Mouse (Mus musculus) left cerebral cortex, adult 11 months (tissue): ENCODE results near the gene Scamp4.
A peak's percentile ranks its signal among the peaks of the same experiment; 100 is the strongest.

Experiments used
- DNase-seq: peaks from one replicate; pipeline ENCODE4 v3.0.0; 2022; ENCODE audit warnings: low spot score

Gene Scamp4

DNA sequence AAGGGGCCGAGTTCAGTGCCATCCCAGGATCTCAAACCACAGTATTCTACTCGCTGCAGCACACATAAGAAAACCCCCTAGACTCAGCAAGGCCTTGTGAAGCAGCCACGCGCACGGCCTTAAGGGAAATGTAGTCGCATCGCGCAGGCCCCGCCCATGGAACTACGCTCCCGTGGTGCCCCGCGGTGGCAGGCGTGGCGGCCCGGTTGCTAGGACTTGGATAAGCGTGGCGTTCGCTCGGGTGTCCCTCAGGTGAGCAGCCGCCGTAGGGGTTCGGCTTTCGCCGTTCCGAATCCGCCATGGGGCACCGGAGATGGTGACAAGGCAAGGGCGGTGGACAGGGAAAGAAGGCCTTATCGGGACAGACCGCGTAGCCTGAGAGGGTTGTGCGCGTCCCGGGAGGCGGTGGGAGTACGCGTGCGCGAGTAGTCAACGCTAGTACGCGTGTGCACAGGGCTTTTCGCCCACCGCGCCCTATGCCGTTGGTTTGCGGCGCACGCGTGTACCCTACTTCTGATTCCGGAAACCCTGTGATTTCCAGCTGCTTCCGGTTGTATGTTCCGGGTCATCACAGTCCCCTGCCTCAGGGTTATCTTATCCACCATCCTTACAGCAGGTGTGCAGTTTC, at the start of gene Scamp4, which contains the start of gene Adat3:
Scamp4 (plus strand) TSS at position 175 of the 628 bp plus-strand sequence.
Adat3 (plus strand) TSS at position 183 of the 628 bp plus-strand sequence.
- DNase-seq, result peak; percentile 93

DNA sequence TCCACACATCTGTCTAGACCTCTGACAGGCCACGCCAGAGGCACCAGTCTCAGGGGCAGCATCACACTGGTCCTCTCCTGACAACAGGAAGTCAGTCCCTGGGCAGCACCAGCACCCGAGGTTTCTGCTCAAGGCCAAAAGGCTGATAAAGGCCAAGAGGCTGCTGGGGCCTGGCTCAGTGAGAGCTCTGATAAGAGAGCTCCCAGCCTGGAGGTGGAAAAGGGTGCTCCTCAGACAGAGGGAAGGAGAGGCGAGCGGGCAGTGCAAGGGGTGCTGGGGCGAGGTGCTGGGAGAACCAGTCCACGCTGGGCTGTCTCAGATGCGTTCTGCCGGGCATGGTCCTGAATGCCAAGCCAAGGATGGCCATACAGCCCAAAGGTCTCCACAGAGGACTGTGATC, 49.1 kb upstream of the Scamp4 start:
- no peak for DNase-seq

DNA sequence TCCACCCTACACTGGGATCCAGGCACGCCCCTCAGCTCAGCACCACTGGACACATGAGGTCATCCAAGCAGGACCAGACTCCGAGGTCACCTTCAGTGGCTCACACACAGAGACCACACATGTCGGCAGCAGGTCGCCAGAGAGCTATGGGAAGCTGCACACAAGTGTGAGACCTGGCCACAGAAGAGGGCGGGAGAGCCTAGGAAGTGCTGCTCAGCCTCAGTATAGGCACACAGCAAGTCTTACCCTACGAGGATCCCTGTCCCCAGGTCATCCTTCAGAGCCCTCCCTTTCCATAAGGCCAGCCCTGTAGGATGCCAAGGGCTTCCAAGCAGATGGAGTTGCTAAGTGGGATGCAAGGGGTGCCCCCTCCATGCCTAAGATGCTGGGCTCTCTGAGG, 48.7 kb upstream of the Scamp4 start:
- DNase-seq, result no peak

DNA sequence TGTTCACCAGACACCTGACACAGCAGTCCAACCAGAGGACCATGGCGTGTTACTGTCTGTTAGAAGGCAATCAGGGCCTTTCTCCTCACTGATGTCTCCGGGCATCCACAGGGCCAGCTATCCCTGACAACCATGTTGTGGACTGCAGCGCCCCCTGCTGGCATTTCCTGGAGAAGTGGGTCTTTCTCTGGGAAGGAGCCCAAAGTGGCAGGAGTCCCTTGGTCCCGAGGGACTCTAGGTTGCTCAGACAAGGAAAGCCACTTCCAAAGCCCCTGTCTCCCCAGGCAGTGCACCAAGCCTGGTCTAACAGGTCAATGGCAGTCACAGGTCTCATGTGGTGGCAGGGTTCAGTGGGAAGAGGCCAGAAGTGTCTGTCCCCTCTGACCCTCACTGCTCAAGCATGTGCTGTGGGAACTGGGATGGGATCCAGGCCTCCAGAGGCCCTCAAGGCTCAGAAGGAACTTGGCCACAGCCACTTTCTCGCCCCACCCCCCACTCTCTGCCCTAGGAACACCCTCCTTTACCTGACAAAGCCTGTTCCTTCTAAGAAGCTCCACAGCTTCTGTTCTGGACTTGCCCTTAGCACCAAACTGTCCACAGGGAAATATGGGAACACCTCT, 45.2 kb upstream of the Scamp4 start:
- DNase-seq, result no peak

DNA sequence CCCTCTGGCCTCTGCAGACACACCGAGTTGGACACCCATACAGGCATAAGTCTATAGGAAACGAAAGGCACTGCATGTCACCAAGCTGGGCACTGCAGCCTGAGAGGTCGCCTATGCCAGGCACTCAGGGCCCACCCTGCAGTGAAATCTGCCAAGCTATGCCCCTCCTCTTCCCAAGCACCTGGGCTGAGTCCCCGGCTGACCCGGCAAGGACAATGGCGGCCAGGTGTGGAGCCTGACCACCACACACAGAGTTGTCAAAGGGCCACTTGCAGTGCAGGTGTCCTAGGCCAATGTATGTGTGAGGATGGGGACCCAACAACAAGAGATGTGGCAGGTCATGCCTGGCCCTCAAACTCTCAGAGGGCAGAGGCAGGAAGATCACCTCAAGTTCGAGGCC, 43.2 kb upstream of the Scamp4 start:
- no peak for DNase-seq

DNA sequence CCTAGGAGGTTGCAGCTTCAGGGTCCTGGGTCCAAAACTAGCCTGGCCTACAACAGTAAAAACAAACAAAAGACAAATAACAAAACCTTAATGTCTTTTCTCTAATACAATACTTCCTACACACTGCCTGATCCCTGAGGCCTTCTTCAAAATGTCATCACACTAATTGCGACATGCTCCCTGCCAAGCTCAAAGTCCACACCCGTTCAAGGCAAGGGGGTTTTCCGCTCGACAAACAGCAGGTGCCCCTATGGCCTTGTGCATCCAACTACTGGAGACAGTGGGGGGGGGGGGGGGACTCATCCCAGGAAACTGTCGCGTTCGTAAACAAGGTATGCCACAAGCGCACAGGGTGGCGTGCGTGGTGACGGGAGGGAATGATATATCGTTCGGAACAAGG, 42.1 kb upstream of the Scamp4 start:
- no peak for DNase-seq

DNA sequence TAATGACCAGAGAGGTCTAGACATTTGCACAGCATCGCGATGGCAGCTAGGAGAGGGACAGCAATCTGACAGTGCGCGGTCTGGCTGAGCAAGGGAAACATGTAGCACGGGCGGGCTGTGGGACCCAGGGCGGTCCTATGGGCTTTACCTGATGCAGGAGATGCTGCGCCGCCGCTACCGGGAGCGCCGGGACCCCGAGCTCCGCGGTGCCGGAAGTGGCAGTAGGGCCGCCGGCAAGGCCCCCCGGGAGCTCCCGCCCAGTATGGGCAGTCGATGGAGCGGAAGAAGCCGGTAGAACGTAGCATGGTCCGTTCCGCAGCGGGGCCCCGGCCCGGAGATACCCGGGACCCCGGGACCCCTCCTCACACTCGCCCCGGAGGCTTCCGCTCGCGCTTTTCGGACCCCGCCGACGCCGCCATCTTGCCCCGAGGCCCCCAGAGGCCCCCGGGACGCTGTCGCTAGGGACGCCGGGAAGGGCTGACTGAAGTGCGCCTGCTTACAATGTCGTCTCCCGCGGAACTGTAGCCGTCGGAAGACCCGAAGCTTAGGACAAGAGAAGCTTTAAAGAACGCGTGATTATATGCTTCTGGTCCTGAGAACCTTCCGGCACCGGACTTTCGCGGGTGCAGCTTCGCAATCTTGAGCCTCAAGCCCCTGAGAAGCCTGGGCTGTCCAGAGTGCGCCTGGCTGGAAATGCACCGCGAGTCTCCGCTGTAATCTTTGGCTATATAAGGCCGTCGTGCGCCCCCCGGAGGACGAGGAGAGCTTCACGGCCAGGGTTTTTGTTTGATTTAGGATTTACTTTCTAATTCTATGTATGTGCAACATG, 41.3 kb upstream of the Scamp4 start, which contains the start of gene Rexo1:
Rexo1 (minus strand) TSS at position 445 of the 829 bp plus-strand sequence.
- DNase-seq, result peak; percentile 90

DNA sequence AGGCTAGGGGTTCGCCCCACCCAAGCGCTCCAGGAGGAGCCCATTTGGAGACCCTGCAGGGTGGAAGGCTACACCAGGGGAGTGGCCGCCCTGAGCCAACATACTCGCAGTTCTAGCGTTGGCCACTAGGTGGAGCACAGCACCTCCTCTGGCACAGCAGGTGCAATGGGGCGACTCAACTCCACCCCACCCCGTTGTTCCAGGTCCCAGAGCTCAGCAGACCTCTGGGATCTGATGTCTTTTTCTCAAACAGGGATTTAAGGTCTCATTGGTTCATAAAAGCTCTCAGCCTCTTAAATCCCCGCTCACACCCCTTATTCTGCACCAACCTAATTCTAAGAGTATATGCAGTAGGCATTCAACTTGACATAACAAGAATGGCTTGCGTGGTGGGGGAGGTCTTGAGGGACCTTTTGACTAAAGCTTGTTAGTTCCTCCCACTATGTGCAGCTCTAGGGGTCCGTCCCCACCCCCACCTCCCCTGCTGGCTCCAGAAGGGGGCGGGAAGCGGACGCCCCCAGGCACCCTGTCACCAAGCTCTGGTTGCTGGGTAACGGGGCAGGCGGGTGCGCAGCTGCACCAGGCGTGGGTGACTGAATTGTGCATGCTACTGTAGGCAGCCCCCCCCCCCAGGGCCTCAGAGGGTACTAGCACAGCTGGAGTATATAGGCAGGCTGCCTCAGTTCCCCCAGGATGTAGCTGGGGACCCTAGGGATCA, 36.1 kb upstream of the Scamp4 start:
- peak; percentile 80 for DNase-seq

DNA sequence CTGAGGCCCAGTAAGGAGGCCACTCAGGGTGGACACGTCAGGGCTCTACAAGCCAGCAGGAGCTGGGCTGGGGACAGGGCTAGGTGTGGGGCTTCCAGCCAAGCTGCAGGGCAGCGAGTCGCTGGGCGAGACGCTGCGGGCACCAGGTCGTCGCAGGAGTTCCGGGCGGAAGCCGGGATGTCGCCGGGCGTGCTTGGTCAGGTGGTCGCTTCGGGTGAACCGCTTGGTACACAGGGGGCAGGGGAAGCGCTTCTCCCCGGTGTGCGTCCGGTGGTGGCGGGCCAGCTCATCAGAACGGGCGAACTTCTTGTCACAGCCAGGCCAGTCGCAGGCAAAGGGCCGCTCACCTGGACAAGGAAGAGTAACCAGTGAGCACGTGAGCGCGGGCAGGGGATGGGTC, 33.8 kb upstream of the Scamp4 start:
- no peak for DNase-seq

DNA sequence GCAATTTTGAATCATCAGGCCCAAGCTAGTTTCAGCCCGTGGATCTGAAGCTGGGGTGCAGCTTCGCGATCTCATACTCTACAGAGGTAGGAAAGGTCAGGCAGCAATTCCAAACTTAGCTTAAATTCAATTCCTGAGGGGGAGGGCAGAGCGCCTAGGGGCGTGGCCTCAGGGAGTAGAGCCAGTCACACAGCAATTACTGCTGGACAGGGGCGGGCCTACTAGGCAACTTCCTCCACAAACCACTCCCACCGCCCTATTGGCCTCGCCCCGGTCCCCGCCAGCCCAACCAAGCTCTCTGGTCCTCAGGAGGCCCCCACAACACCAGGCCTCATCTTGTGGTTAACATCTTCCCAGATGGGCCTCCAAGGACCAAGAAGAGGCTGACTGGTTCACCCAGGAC, 33.0 kb upstream of the Scamp4 start:
- no peak for DNase-seq

DNA sequence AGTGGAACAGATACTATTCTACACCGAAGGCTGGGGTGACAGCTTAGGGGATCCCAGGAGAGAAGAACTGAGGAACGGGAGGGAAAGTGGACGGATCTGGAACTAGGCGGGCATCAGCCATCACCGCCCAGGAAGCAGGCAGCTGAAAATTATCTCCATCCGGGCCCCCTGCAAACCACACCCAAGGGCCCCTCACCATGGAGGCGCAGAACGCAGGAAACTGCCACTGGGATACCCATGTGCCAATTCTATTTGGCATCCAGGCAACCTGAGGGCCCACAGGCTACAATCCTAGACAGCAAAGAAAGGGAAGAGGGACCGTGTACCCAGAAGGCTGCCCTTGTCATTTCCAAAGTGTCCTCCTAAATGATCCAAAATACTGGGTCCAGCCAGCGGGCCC, 32.3 kb upstream of the Scamp4 start:
- DNase-seq, result no peak

DNA sequence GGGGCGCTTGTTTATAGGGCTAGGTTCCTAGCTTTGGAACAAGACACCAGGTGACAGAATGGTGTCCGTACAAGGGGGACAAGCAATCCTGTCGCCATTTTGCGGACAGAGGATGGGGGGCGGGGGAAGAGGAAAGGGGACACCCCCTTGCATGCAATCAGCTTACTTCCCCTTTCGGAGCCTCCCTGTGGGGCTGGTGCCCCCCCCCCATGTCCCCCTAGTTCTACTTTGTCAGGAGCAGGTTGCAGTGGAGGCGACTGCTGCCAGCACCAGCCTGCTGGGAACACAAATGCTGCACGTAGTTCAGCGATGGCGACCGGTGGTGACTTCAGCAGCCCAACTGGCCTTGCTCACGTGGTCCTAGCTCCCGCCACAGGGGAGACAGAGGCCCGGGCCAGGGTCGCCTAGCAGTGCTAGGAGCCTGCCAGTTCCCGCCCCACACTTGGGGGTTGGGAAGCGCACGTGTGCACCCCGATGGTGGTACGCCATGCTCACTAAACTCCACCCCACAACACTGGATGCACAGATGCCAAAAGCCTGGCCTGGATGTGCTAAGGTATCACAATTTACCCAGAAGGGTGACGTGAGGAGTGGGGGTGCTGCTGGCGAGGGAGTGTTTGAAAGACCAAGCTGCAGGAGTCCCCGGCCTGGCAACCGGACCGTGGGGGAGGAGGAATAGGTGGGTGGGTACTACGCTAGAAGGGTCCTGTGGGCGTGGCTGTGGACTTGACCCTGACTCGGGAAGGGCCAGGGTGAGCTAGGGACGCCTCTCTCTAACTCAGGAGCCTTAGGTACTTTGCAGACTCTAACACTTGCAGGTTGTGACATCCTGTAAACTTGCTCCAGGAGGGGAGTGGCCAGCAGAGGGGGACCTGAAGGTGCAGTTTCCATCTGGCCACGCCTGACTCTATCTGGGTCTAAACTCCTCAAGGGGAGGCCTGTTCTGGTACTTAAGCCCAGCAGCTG, 31.5 kb upstream of the Scamp4 start:
- no peak for DNase-seq

DNA sequence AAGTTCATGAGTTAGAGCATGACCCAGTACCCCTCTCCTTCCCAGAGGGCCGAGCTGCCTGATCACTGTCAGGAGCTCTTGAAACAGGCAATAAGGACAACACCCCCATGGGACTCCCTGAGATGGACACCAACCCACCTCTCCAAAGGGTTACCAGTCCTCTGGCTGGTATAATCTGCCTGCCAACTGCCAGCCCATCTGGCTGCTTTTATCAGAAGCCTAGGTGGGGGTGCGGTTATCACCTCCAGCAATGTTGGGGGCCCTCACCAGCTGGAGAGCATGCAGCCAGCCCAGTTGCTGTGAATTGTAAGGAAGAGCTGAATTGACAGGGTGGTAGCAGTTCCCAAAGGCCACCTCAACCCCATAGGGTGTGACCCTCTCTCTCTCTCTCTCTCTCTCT, 30.2 kb upstream of the Scamp4 start:
- no peak for DNase-seq

DNA sequence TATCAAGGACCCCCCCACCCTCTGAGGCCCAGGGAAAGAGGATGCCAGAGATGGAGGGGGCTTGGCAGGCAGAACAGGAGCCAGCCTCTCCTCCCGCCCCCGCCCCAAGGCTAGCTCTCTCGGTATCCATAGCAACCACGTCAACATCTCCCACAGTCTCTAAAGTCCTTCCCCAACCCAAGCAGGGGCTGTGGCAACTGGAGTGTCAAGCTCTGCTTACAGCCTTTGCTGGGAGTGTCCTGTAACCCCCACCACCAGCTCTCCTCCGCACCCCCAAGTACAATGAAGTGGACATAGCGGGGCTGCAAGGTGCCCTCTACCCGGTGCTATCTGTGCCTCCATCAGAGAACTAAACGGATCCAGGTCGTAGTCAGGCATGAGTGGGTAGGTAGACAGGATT, 28.7 kb upstream of the Scamp4 start:
- DNase-seq, result no peak

DNA sequence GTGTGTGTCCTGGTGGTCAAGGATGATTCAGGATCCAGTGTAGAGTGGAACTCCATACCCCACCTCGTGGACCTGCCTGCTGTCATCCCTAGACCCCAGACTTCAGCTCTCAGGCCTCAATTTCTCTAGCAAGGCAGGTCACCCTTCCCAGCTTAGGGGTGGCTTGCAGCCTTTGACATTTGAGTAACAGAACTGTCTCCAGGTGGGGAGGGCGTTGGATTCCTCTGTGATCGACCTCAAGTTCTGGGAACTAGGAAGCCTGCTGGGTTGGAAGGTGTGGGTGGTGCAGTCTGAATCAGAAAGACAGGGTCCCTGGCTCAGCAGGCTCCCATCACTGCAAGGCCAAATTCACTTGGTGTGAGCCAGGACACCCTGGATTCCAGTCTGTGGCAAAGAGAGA, 27.8 kb upstream of the Scamp4 start:
- DNase-seq, result no peak

DNA sequence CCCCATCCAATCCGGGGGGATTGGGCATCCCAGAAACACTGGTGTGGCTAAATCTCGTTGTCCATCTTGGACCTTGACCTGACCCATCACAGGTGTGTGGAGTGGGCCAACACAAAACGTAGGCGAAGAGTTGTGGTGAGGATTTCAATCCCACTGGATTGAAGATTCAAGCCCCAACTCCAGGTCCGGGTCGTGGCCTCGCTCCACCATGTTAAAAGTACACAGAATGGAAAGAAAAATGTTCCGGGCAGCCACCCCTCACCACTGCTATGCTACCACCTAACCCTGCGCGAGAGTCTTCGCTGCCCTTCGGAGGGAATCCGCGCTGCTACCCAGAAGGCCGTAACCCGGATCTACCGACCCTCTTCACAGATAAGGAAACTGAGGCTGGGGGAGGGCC, 26.7 kb upstream of the Scamp4 start:
- DNase-seq, result no peak

DNA sequence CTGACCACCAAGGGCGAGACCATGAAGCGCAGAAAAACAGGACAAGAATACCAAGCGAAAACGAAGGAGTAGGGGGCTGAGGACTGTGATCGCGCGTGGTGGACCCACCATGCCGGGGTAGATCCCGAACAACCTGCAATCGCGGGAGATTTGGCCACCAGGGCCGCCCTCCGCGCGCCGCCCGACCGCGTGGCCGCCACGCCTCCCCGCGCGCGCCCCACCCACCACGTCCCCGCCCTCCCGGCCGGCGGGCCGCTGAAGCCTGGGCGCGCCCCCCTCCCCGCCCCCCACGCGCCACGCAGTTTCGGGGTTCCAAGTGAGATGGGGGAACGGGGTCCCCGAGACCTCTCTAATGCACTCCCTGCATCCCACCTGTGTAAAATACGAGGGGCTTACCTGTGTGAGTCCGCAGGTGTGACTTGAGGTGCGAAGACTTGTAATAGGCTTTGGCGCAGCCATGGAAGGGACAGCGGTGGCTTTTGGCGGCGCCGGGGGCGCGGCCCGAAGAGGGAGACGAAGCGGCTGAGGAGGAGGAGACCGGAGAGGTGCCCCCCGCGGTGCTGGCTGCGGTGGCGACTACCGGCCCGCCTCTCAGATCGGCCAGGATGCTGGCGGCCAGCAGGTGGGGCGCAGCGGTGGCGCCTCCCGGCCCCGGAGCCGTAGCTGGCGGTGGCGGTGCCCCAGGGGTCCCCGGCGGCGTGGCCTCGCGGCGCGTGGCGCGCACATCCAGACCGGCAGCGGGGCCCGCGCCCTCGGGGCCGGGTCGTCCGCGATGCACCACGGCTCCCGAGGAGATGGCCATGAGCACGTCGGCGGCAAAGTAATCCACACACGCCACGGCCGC, 26.1 kb upstream of the Scamp4 start:
- no peak for DNase-seq

DNA sequence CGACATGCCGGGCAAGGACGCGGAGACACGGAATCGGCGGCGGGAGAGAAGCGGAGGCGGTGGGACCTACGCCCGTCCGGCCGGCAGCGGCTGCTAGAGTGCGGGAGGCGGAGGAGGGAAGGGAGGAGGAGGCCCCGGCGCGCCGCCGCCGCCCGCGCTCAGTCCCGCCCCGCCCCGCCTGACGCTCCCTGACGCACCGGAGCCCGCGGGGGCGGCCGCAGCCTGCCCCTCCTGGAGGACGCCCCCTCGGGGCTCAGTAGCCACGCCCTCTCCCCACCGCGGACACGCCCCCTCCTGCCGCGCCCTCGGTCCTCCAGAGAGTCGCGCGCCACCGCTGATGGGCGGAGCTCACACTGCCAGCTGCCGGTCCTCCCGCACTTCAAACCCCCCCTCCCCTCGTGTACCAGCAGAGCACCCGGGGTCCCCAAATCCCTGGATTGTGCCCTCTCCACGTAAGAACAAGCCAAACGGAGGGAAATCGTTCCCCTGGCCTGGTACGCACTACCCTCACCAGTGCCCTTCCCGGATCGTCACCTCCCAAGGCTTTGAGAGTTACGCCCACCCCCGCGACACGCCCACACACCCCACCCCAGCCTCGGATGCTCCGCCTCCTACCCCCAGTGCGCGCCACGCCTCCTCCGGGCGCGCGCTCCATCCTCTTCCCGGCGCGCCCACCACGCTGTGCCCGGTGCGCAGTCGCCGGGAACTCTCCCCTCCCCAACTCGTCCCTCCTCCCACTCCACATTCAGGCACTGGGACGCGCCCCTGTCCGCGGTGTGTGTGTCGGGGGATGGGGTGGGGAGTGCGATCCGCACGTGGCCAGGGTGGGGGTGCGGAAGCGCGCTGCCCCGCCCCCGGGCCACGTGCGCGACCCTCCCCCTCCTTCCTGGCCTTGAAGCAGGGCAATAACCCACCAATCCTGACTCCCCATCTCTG, 25.2 kb upstream of the Scamp4 start, which contains the start of gene Klf16:
Klf16 (minus strand) TSS at position 127 of the 936 bp plus-strand sequence.
- DNase-seq, result peak; percentile 95

DNA sequence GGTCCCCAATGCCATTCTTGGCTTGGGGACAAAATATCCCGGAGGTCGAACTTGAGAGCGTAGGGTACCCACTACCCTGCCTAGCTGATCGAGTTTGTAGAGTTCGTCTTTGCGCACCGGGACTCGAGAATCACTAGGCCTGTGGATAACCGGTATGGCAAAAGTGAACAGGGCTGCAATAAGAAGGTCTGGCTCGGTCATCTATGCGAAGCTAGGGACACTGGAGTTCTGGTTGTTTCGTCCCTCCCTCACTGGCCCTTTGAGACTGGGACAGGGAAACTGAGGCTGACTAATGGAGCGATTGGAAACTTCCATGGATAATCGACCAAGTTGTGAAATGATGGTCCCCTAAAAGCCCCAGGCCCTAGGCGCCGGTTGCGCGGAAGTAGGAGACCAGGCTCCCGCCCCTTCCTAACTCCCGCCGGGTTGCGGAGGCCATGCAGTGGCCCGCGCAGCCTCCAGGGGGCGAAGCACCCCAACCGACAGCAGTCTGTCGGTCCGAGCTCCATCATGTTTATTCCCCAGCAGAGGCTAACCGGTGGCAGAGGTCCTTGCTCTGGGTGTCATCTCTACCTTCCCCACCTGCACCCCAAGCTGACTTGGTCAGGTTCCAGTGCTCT, 24.4 kb upstream of the Scamp4 start:
- no peak for DNase-seq
